Mouse (Mus musculus): ENCODE measurements at regions not wholly inside any gene's neighbourhood (a gene's known extent, or its start where the extent isn't known, plus 50 kb on each side); places are given as distances from the start of the nearest gene placed in this dataset.
A peak's percentile ranks its signal among the peaks of the same experiment; 100 is the strongest.

DNA sequence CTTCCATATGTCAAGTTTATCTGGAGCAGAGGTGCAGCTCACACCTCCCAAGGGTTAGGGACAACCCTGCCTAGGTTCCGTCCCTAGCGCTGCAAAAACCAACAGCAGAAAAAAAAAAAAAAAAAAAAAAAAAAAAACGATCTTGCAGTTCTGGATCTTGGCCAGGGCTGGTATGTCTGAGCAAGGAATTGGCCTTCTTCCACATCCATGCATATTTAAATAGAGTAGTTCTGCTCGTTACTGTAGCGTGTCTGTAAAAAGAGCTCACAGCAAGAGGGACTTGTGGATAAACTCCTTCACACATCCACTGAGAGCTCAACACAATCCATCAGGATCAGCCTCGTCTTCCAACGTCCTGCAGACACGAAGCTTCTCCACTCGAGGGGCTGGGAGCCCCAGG is 639.4 kb upstream of the Adam5 start:
- intact Hi-C loops (cut with DNase I): no loop called here
- peak; percentile 32 to 40 for DNase-seq (ENCODE audit: extremely low spot score in 1 of 2, low spot score in 2 of 2)

DNA sequence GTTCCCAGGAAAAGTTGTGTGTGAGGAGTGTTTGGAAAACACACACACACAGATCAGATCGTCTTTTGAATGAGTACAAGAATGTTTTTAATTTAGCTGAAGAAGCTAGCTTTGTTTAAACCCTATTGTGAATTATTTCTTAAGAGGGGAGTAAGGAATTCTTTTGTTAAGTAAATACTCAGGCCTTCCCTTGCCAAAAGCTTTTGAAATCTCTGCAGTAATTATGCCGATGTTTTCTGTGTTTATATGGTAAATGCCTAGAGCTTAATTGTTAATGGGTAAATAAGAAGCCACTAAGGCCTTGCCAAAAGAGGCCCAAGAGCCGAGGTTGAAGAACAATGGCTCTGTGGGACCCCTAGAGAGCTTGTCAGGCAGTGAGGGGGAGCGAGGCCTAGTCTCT is 638.3 kb upstream of the Adam5 start:
- no peak for DNase-seq (ENCODE audit: extremely low spot score in 1 of 2, low spot score in 2 of 2)
- intact Hi-C loops (cut with DNase I): no loop called here

DNA sequence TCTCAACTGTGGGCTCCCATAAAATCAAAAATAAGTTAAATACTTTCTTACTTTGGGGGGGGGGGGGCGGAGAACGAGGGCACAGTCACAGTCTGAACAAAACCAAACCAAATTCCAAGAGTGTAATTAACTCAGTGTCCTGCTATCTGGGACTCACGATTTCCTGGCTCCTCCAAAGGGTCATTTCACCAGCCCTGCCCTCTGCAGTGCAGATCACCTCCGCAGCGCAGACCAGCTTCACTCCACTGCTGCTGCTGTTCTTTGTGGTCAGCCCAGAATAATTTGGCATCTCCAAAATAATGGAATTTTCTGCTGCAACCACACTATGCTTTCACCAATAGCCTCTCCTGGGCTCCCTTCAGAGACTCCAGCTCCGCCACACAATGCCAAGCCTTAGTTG is 631.5 kb upstream of the Adam5 start:
- intact Hi-C loops (cut with DNase I): no loop called here
- no peak for DNase-seq (ENCODE audit: extremely low spot score in 1 of 2, low spot score in 2 of 2)

DNA sequence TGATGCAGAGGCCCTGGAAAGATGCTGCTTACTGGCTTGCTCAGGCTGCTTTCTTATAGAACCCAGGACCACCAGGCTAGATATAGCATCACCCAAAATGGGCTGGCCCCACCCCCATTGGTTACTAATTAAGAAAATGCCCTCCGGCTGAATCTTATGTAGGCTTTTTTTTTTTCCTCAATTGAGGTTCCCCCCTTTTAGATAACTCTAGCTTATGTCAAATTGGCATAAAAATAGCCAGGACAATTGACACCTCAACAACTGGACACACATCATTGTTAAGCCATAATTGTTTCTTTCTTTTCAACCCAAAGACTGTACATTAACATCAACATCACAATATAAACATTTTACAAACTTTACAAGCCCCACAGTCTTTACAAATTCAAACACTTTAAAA is 630.8 kb upstream of the Adam5 start:
- intact Hi-C loops (cut with DNase I): no loop called here
- no peak for DNase-seq (ENCODE audit: extremely low spot score in 1 of 2, low spot score in 2 of 2)

DNA sequence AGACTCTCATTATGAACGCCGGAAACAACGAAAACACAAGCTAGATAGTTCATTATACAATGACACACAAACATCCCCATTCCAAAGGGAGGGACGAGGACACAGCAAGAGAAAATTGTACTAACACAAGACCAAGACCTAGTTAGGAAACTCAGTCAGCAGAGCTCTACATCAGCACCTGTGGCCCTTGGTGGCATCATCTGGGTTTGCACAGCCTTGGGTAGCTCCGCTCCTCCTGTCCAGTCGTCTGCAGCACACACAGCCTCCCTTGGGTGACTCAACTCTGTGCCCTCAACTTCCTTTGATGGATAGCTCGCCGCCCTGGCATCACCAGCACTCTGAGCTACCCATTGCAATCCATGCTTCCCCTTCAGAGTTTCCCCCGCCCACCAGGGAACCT is 629.7 kb upstream of the Adam5 start:
- intact Hi-C loops (cut with DNase I): no loop called here
- no peak for DNase-seq (ENCODE audit: extremely low spot score in 1 of 2, low spot score in 2 of 2)

DNA sequence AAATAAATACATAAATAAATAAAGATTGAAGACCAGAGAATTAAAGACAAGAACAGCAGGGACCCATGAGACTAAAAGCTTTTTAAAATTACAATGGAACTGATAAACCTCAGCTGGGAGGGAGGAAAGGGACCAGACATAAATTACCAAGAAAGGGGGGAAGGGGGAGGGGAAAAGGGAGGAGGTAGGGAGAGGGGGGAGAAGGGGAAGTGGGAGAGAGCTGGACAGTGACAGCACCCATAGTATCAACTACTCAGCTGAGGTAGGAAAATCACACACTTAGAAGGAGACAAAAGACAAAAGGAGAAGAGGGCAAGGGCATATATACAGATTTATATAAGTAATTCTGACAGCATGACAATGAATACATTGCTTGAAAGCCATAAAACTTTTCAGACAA is 626.4 kb upstream of the Adam5 start:
- no peak for DNase-seq (ENCODE audit: extremely low spot score in 1 of 2, low spot score in 2 of 2)
- intact Hi-C loops (cut with DNase I): no loop called here

DNA sequence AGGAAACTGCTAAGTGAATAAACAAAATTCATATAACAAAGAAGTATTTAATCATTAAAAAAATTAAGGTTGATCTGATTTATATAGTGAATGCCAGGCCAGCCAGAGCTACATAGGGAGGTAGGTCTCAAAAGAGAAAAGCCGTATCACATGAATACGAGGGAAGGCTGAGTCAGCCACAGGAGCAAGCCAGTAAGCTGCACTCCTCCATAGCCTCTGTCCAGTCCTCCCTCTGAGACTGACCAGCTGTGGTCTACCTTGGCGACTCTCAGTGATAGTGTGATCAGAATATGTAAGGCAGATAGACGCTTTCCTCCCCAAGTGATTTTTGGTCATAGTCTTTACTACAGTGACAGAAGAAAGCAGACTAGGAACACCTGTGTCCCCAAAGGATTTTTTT is 625.4 kb upstream of the Adam5 start:
- intact Hi-C loops (cut with DNase I): no loop called here
- DNase-seq (ENCODE audit: extremely low spot score in 1 of 2, low spot score in 2 of 2): no peak

DNA sequence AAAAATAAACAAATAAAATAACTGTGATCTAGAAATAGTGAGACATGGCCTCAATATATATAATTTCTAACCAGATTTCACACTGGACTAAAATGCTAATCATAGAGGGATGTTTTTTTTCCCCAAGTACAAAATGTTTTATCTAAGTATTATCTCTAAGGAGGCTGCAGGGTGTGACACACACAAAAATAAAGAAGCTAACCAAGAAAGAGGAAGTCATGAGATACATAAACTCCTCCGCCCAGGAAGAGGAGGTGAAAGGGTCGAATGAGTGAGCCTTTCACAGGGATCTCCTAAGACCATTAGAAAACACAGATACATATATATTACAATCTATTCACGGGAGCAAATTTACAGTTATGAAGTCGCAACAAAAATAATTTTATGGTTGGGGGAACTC is 623.7 kb upstream of the Adam5 start:
- intact Hi-C loops (cut with DNase I): no loop called here
- no peak for DNase-seq (ENCODE audit: extremely low spot score in 1 of 2, low spot score in 2 of 2)

DNA sequence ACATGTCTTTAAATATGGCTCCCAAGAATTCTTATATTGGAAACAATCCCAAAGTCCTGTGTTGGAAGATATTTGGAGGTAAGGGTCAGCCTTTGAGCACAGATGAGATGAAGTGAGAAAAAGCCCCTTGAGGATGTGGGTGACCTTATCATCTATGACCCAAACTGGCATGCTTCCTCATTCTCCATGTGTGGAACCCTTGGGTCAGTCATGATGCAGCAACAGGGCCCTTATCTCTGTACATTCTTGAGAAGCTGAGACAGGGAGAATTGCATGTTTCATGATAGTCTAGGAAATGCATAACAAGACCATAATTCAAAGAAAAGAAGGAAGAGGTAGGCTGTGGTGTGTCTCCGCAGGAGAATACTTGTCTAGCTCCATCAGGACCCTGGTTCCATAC is 621.8 kb upstream of the Adam5 start:
- intact Hi-C loops (cut with DNase I): no loop called here
- no peak for DNase-seq (ENCODE audit: extremely low spot score in 1 of 2, low spot score in 2 of 2)

DNA sequence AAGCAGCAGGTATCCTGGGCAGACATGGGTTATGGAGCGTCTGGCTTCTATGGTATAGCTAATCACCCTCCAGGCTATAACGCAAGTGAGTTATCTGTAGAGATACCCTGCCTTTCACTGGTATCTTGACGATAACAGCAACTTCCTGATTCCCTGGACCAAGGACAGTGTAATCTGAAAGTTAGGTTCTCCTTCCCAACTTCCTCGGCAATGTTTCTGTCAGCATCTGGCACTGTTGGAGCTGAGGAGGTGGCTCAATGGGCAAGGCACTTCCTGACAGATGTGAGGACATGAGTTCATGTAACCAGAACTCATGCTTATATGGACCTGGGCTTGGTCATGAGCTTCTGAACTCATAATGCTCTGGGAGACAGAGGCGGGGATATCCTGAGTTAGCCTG is 620.9 kb upstream of the Adam5 start:
- intact Hi-C loops (cut with DNase I): no loop called here
- no peak for DNase-seq (ENCODE audit: extremely low spot score in 1 of 2, low spot score in 2 of 2)

DNA sequence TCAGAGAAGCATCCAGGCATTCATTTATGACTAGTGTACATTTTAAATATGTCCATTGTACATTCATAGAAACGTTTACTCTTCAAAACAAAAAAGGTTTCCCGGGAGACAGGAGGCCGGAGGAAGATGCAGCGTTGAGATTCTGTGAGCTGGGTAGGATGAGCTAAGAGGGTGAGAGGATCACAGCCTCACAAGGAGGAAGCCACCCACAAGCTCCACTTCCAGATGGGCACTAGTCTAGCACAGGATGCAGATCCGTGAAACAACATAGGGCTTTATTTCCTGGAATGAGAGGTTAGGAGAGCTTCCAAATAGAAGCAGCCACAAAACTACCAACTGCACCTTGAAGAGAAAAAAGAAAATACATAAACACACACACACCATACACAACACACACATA is 619.4 kb upstream of the Adam5 start:
- no peak for DNase-seq (ENCODE audit: extremely low spot score in 1 of 2, low spot score in 2 of 2)
- intact Hi-C loops (cut with DNase I): no loop called here

DNA sequence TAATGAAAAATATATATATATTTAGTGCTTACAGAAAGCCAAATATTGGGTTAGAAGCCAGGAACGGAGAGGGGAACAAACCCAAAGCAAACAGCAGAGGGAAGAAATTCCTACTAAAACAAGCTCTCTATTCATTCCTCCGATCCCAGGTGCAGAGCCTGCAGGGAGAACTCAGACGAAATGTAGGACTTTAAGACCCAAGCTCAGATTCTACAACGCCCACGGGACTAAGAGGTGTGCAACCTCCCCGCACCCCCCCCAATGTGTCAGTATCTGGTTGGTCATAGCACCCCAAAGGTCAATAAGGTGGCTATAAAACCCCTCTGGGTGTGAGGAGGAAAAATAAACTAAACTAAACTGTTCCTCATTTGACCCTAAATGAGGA is 616.9 kb upstream of the Adam5 start:
- DNase-seq (ENCODE audit: extremely low spot score in 1 of 2, low spot score in 2 of 2): no peak
- intact Hi-C loops (cut with DNase I): no loop called here

DNA sequence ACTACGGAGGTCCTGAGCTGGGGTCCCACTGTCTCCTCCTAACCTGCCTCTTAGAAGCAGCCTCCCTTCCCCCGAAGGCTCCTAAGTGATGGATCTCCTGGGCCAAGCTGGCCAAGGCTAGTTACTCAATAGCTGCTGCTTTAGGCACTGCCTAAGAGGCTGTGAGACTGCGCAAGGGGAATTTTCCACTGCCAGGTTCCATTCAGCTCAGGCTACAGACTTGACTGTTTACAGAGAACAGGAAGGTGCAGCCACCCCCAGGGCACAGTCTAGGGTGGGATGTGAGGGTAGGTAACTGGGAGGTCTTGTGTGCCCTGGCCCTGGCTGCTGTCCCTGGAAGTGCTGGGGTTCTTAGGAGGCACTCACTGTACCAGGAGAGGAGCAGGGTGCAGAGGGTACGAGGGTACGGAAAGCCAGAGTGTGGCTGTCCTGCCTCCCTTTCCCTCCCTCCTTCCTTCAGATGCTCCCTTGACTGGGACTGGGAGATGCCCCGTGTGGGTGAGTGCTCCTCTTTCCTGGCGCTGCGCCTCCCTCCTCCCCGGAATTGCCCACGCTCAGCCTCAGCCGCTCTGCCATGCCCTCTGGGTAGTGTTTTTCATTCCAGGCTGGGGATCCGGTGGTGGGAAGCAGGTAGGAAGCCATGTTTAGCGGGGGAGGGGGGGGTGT is 616.4 kb upstream of the Adam5 start:
- intact Hi-C loops (cut with DNase I): no loop called here
- peak in 1 of 2 experiments; percentile 50 for DNase-seq (ENCODE audit: extremely low spot score in 1 of 2, low spot score in 2 of 2)

DNA sequence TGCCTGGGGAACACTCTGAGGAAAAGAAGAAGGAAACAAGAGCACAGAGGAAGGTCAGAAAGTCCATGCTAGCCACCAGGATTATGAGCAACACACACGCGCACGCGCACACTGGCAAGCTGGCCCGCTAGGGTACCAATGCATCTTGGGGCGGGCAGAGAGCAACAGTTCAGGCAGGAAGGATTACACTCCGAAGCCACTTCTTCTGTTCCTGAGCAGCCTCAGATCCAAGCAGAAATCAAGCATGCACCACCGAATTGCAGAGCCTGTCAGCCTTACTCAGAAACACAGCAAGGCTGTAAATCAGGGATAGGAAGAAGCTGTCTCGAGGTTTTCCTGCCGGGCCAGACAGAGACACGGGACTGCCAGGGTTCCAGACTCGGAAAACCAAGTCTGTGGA is 615.8 kb upstream of the Adam5 start:
- intact Hi-C loops (cut with DNase I): no loop called here
- DNase-seq (ENCODE audit: extremely low spot score in 1 of 2, low spot score in 2 of 2): no peak

DNA sequence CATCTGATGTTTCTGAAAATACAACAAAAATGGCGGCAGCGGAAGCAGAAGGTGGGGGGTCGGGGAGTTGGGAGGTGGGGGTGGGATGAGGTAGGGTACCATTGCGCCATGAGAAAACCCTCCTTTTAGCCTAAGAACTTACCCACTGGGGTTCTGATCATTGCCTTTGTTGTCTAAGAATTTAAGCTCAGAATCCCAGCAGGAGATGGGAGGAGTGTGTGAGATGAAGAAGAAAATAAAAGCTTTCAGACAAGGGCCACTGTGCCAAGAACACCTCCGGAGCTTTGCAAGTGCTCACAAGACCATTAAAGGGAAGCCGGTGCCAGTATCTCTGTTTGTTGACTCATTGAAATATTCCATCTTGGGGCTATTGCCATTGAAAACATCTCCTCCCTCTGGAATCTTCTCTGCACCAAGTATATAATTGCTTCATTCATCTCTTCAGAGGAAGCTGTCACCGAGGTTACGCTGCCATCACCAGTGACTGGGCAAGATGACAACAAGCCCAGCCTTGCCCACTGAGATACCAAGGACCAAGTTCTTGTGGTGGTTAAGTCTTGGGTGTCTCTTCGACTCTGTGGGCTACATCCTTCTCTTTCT is 614.0 kb upstream of the Adam5 start:
- intact Hi-C loops (cut with DNase I): no loop called here
- peak in 1 of 2 experiments; percentile 38 for DNase-seq (ENCODE audit: extremely low spot score in 1 of 2, low spot score in 2 of 2)

DNA sequence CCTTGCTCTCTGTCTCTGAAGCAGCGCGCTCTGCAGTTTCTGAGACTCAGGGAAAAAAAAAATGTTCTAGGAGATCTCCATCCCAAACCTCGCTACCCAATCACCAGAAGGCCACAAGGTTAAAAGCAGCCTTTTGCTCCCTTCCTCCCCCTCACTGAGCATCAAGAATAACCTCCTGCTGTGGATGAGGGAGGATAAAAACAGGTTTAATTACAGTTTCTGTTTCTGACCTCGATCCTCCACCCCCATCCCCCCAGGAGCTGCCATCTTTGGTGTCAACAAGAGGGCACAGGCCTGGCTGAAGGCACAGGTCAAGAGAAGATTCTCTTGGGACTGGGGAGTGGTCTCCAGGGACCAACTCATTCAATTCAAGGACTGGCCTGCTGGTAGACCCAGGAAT is 613.0 kb upstream of the Adam5 start:
- DNase-seq (ENCODE audit: extremely low spot score in 1 of 2, low spot score in 2 of 2): no peak
- intact Hi-C loops (cut with DNase I): no loop called here

DNA sequence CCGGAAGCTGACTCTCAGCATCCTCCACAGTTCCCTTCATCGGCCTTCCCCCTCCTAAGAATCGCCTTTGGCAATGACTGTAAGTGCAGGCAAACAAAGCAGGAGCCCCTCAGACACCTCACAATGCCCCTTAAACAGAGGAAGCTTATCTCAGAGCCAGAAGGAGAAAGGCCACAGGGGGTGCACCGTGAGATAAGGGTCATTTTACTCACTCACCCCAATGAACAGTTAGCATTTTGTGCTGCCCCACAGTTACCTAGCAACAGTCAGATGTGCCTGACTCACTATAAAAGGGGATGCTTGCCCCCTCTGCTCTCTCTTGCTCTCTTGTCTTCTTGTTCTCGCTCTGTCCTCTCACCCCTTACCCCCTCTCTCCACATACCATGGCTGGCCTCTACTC is 606.4 kb upstream of the Adam5 start:
- DNase-seq (ENCODE audit: extremely low spot score in 1 of 2, low spot score in 2 of 2): no peak
- intact Hi-C loops (cut with DNase I): no loop called here

DNA sequence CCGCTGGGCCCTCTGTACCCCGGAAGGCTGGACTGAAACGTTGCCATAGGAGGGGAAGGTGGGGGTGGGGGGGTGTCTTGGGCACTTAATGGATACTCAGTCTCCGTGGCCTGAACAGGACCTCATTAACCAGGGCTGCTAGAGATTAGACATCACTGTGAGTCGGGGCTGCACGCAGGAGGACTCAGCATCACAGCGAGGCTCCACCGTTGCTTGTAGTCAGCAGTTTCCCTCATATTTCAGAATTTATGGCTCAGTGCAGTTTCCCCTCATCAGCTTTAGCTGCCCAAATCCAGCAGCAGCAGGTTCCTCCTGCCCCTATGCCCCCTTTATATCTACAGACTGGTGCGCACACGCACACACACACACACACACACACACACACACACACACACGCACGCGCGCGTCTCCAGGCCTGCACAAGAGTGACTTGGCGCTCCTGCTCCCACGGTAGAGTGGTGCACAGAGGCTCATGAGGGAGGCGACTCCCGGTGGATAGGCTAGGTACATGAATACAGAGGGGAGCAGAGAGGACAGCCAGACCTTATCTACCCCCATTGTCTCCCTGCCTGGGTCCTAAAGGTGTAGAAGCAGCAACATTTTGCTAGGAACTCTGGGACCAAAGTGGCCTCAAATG is 605.8 kb upstream of the Adam5 start:
- intact Hi-C loops (cut with DNase I): no loop called here
- no peak for DNase-seq (ENCODE audit: extremely low spot score in 1 of 2, low spot score in 2 of 2)

DNA sequence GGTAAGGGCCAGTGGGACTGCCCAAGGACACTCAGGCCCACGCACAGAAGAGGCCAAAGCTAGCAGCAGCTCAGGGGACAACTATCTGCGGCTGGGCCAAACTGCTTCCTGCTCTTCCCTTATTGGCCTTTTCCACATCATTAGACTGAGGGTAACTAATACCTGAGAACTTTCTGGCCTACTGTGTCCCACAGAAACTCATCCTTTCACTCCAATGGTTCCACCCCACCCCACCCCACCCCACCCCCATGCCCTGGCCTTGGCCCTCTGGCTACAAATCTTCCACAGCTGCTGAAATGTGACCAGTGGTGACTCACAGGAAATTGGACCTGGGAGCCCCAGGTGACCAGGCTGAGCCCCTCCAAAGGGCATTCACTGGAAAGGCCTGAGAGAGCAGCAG is 604.6 kb upstream of the Adam5 start:
- DNase-seq (ENCODE audit: extremely low spot score in 1 of 2, low spot score in 2 of 2): no peak
- intact Hi-C loops (cut with DNase I): no loop called here

DNA sequence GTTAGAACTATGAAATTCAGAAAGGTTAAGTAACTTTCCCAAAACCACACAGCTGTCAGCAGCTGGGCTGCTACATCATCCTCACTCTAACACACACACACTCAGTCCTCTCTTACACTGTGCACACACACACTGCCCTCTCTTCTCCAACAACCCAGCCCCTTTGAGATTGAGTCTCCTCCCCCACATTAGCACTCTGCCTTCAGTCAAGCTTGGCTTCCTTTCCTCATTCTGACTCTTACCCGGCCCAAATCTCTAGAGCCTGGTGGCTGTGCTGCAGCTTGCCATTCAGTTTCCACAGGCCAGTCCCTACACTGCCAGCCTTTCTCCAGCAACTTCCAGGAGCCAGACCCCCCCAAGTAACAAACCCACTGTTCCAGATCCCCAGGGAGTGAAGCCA is 602.0 kb upstream of the Adam5 start:
- intact Hi-C loops (cut with DNase I): no loop called here

DNA sequence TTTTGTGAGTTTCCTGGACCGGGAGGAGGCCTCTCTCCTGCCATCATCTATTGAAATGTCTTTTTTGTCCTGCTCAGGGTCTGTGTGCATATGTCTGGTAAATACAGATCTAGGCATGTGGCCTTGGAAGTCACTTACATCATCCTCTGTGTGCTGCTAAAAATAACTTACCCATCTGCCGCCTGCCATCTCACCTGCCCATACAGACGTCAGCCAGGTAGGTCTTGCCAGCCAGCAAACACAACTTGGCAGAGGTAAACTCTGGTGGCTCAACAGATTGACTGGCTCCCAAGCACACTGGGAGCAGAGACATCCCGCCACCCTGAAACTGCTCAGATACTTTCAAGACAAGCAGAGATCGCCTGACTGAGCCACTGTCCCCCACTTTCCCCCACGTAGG is 597.3 kb upstream of the Adam5 start:
- intact Hi-C loops (cut with DNase I): no loop called here
- DNase-seq (ENCODE audit: extremely low spot score in 1 of 2, low spot score in 2 of 2): no peak

More for the DNA sequence above, 602.0 kb upstream of the Adam5 start:
- DNase-seq (ENCODE audit: extremely low spot score in 1 of 2, low spot score in 2 of 2): no peak

Measured in left cerebral cortex, postnatal 10 days (tissue).